Mouse (Mus musculus): Measurements from ENCODE around the gene Olfr1324. TPM values are rescaled to one million over a fixed set of nuclear protein-coding genes. Genes with fewer than 3 reads are reported as not detected.
"Not testable (repeated sequence)": the region's sequence is repeated elsewhere in the genome, so short reads cannot be mapped to it uniquely, and the experiment has no call there.

Olfr1324 gene
- polyA plus RNA-seq (2015; fragmentation: Nextera tagmentation; extraction: Ambion mirVana): not detected in 2 replicates

- H3K36me3 ChIP-seq: no peaks in the 10 kb centered on the region
- H3K27ac ChIP-seq: no peak within 1 kb of the TSS
- H3K9ac ChIP-seq: no peak within 1 kb of the TSS
- no peak within 1 kb of the TSS for H3K4me3 ChIP-seq
- no peaks in the 10 kb centered on the region for H3K4me1 ChIP-seq
- no peaks in the 10 kb centered on the region for H3K9me3 ChIP-seq
- H3K27me3 ChIP-seq: no peaks in the 10 kb centered on the region
- WGBS: 83% methylated on average over 1 of the region's 1 CpGs
- no peak within 1 kb of the TSS for H3K4me2 ChIP-seq
- no peak for ATAC-seq (ENCODE audit: insufficient number of reproducible peaks, low FRiP score, low TSS enrichment, low read depth)
Measured at GRCm38 (mm10) chrX:50428398-50428797, at the start of gene Olfr1324. Gene Olfr1324 (minus strand): TSS chrX:50428498.

- H3K4me1 ChIP-seq; H3K27me3 ChIP-seq; ATAC-seq (ENCODE audit: insufficient number of reproducible peaks, low FRiP score, low TSS enrichment, low read depth); H3K4me2 ChIP-seq; H3K27ac ChIP-seq; H3K9ac ChIP-seq; H3K9me3 ChIP-seq; H3K4me3 ChIP-seq; H3K36me3 ChIP-seq: not testable (repeated sequence)
- 73% methylated on average over 6 of the region's 6 CpGs for WGBS
Measured at GRCm38 (mm10) chrX:50470341-50470740, 42.0 kb upstream of the Olfr1324 start.

GRCm38 (mm10) chrX:50456136-50456535, 27.8 kb upstream of the Olfr1324 start:
- H3K27me3 ChIP-seq: no peaks in the 10 kb centered on the region
- no peak for ATAC-seq (ENCODE audit: insufficient number of reproducible peaks, low FRiP score, low TSS enrichment, low read depth)
- H3K4me3 ChIP-seq: no peak overlapping the region
- no peaks in the 10 kb centered on the region for H3K9me3 ChIP-seq
- no peak overlapping the region for H3K4me2 ChIP-seq
- H3K36me3 ChIP-seq: no peaks in the 10 kb centered on the region
- no peak overlapping the region for H3K9ac ChIP-seq
- H3K27ac ChIP-seq: no peak overlapping the region
- 33% methylated on average over 1 of the region's 1 CpGs for WGBS
- H3K4me1 ChIP-seq: no peaks in the 10 kb centered on the region

GRCm38 (mm10) chrX:50443352-50443751, 15.1 kb upstream of the Olfr1324 start:
- 67% methylated on average over 1 of the region's 1 CpGs for WGBS
- H3K36me3 ChIP-seq: no peaks in the 10 kb centered on the region
- no peak overlapping the region for H3K4me2 ChIP-seq
- H3K27ac ChIP-seq: no peak overlapping the region
- no peak overlapping the region for H3K9ac ChIP-seq
- H3K4me3 ChIP-seq: no peak overlapping the region
- H3K4me1 ChIP-seq: no peaks in the 10 kb centered on the region
- no peak for ATAC-seq (ENCODE audit: insufficient number of reproducible peaks, low FRiP score, low TSS enrichment, low read depth)
- H3K27me3 ChIP-seq: no peaks in the 10 kb centered on the region
- H3K9me3 ChIP-seq: no peaks in the 10 kb centered on the region

- Histone ChIP-seq H3K27ac (no peak overlapping the region), H3K27me3 (no peaks in the 10 kb centered on the region), H3K9me3 (no peaks in the 10 kb centered on the region), H3K4me1 (no peaks in the 10 kb centered on the region), H3K4me2 (no peak overlapping the region), H3K9ac (no peak overlapping the region), H3K36me3 (no peaks in the 10 kb centered on the region), H3K4me3 (no peak overlapping the region)
- WGBS: 76% methylated on average over 1 of the region's 1 CpGs
- no peak for ATAC-seq (ENCODE audit: insufficient number of reproducible peaks, low FRiP score, low TSS enrichment, low read depth)
Measured at GRCm38 (mm10) chrX:50442696-50443095, 14.4 kb upstream of the Olfr1324 start.

GRCm38 (mm10) chrX:50432499-50432898, 4.2 kb upstream of the Olfr1324 start:
- Histone ChIP-seq H3K36me3 (no peaks in the 10 kb centered on the region), H3K27me3 (no peaks in the 10 kb centered on the region), H3K27ac (no peak overlapping the region), H3K9me3 (no peaks in the 10 kb centered on the region), H3K4me2 (no peak overlapping the region), H3K4me1 (no peaks in the 10 kb centered on the region), H3K9ac (no peak overlapping the region), H3K4me3 (no peak overlapping the region)
- 80% methylated on average over 2 of the region's 2 CpGs for WGBS
- no peak for ATAC-seq (ENCODE audit: insufficient number of reproducible peaks, low FRiP score, low TSS enrichment, low read depth)

GRCm38 (mm10) chrX:50427712-50428328, 478 bp downstream of the Olfr1324 start:
- H3K4me1 ChIP-seq: no peaks in the 10 kb centered on the region
- H3K4me2 ChIP-seq: no peak overlapping the region
- H3K36me3 ChIP-seq: no peaks in the 10 kb centered on the region
- ATAC-seq (ENCODE audit: insufficient number of reproducible peaks, low FRiP score, low TSS enrichment, low read depth): no peak
- no peaks in the 10 kb centered on the region for H3K27me3 ChIP-seq
- no peak overlapping the region for H3K27ac ChIP-seq
- no peaks in the 10 kb centered on the region for H3K9me3 ChIP-seq
- 67% methylated on average over 2 of the region's 2 CpGs for WGBS
- no peak overlapping the region for H3K4me3 ChIP-seq
- no peak overlapping the region for H3K9ac ChIP-seq

- Histone ChIP-seq H3K9ac (no peak overlapping the region), H3K27ac (no peak overlapping the region), H3K4me1 (no peaks in the 10 kb centered on the region), H3K4me3 (no peak overlapping the region), H3K9me3 (no peaks in the 10 kb centered on the region), H3K27me3 (no peaks in the 10 kb centered on the region), H3K4me2 (no peak overlapping the region), H3K36me3 (no peaks in the 10 kb centered on the region)
- WGBS: 84% methylated on average over 3 of the region's 3 CpGs
- no peak for ATAC-seq (ENCODE audit: insufficient number of reproducible peaks, low FRiP score, low TSS enrichment, low read depth)
Measured at GRCm38 (mm10) chrX:50425899-50426436, 2.3 kb downstream of the Olfr1324 start.

DNA sequence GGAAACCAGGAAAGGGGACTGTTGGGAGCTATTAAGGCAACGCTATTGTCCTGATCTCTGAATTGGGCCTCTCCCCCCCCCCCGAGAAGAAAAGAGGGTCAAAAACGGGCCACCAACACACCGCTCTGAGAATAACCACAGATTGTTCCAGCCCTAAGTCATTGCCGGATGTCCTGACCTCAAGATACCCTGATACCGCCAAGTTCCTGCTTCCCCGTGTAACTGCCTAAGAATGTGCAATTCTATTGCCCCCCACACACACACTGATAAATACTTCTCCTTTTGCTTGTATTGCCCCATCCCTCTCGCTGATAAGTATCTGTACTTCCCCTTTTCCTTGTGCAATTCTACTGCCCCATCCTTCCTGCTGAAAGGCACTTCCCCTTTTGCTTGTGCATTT, 17.9 kb downstream of the Olfr1324 start:
- H3K27ac ChIP-seq; H3K4me3 ChIP-seq; ATAC-seq (ENCODE audit: insufficient number of reproducible peaks, low FRiP score, low TSS enrichment, low read depth); H3K9me3 ChIP-seq; H3K4me1 ChIP-seq; H3K36me3 ChIP-seq; H3K27me3 ChIP-seq; H3K9ac ChIP-seq; H3K4me2 ChIP-seq: not testable (repeated sequence)
- WGBS: 86% methylated on average over 7 of the region's 8 CpGs

DNA sequence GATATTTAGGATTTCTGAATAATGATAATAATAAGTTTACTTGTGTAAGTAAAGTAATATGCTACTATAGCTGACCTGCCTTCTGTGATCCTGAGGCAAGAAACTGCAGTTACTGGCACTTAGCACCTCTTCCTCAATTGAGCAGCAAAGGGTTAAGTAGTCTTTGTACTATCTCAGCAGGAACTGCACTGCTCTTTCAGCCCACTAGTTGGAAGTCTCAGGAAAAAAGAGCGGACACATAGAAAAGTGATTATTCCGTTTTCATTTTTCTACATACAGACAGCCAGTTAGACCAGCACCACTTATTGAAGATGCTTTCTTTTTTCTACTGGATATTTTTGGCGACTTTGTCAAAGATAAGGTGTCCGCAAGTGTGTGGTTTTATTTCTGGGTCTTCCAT, 37.7 kb downstream of the Olfr1324 start:
- WGBS: 74% methylated on average over 4 of the region's 4 CpGs
- ATAC-seq (ENCODE audit: insufficient number of reproducible peaks, low FRiP score, low TSS enrichment, low read depth); H3K27ac ChIP-seq; H3K36me3 ChIP-seq; H3K9ac ChIP-seq; H3K4me2 ChIP-seq; H3K27me3 ChIP-seq; H3K4me3 ChIP-seq; H3K4me1 ChIP-seq; H3K9me3 ChIP-seq: not testable (repeated sequence)

- H3K36me3 ChIP-seq: no peaks in the 10 kb centered on the region
- WGBS: 100% methylated on average over 1 of the region's 1 CpGs
- no peak overlapping the region for H3K4me3 ChIP-seq
- no peak overlapping the region for H3K4me2 ChIP-seq
- no peaks in the 10 kb centered on the region for H3K4me1 ChIP-seq
- ATAC-seq (ENCODE audit: insufficient number of reproducible peaks, low FRiP score, low TSS enrichment, low read depth): no peak
- H3K27ac ChIP-seq: no peak overlapping the region
- no peak overlapping the region for H3K9ac ChIP-seq
- H3K9me3 ChIP-seq: no peaks in the 10 kb centered on the region
- H3K27me3 ChIP-seq: no peaks in the 10 kb centered on the region
Measured at GRCm38 (mm10) chrX:50374978-50375377, 53.3 kb downstream of the Olfr1324 start.
